Mouse (Mus musculus) lung, adult 2 months (tissue): ENCODE measurements around the gene Heatr1. TPM values are rescaled to one million over a fixed set of nuclear protein-coding genes. Genes with fewer than 3 reads are reported as not detected.

Experiments
- DNase-seq: peaks from one replicate; pipeline ENCODE4 v3.0.0; 2022
- H3K4me1 ChIP-seq: fragments of 200-500 bp; 2 replicates; pipeline ENCODE4 v1.6.1; 2011; ENCODE audit warnings: low read length; ENCODE audit not compliant: control insufficient read depth, insufficient read depth
- H3K4me3 ChIP-seq: fragments of 200-500 bp; replicated peaks from 2 replicates; pipeline ENCODE3; 2011; ENCODE audit warnings: low read depth, mild to moderate bottlenecking, control low read depth, low read length; ENCODE audit errors: extremely low read depth
- CTCF ChIP-seq: fragments of 200-500 bp; IDR thresholded peaks from 2 replicates; pipeline ENCODE4 v1.5.1; 2011; ENCODE audit warnings: mild to moderate bottlenecking, low read length, control low read depth; ENCODE audit not compliant: insufficient read depth
- POLR2A ChIP-seq: fragments of 200-500 bp; IDR thresholded peaks from 2 replicates; pipeline ENCODE4 v1.6.1; 2011; ENCODE audit warnings: low read depth, mild to moderate bottlenecking, control low read depth, low read length, borderline replicate concordance; ENCODE audit errors: extremely low read depth
- WGBS: fragments of 180-500 bp; shearing (Covaris S2); methylation state at CpG from one replicate; pipeline ENCODE4 v1.1.7; 2018; 5-methylcytosine and 5-hydroxymethylcytosine counted together
- polyA plus RNA-seq: library from polyadenylated mRNA; depleted of rRNA; stranded (reverse); fragments of >200 nt; gene quantifications from 2 replicates; pipeline ENCODE4 v1.2.3, GENCODE M21; 2012

Heatr1 gene
- polyA plus RNA-seq, 1 experiment: 23.5 TPM

DNA sequence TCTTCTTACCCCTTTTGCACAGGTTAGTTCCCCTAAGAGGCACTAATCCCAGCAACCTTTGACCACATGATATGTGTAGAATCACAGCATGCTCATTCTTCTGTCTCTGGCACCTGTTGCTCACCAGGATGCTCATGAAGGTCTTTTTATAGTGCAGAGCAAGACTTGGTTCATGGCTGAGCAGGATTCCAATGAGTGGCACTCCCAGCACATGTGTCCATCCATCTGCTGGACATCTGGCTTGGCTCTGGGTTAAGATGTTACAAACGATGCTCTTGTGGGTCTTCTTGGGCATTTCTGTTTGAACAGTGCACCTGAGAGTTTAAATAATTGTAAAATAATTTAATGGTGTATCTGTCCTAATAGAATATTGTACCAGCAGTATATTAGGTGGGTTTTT, 18.0 kb upstream of the Heatr1 start:
- H3K4me1 ChIP-seq: no peaks in the 10 kb centered on the region

GRCm38 (mm10) chr13:12384796-12385195, 10.0 kb upstream of the Heatr1 start:
- no peaks in the 10 kb centered on the region for H3K4me1 ChIP-seq
- no peak for TF ChIP-seq CTCF
- no peak for TF ChIP-seq POLR2A
- H3K4me3 ChIP-seq: no peak overlapping the region
- DNase-seq: no peak

More for the DNA sequence above, 18.0 kb upstream of the Heatr1 start:
- no peak for TF ChIP-seq POLR2A
- no peak for TF ChIP-seq CTCF
- H3K4me3 ChIP-seq: no peak overlapping the region
- WGBS: 51% methylated on average over 1 of the region's 1 CpGs
- no peak for DNase-seq

DNA sequence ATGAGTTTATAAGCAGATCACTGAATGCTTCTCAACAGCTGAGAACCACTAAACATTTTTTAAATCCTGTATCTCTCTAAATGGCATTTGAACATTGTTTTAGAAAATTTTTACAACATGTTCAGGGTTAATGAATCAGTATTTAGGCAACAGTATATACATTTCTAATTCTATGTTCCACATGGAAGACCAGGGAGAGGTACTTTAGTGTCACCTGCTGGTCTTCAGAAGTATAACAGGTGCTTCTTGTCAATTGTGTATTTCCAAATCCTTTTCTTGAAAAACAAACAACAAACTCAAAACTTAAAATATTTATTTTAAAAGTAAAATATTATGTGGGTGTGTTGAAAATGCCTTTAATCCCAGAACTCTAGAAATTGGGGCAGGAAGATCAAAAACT, 8.5 kb upstream of the Heatr1 start:
- DNase-seq: no peak
- Histone ChIP-seq H3K4me3 (no peak overlapping the region), H3K4me1 (no peaks in the 10 kb centered on the region)
- TF ChIP-seq POLR2A: no peak
- TF ChIP-seq CTCF: peak; percentile 25; the same call in 1 of the 2 replicates

- Histone ChIP-seq H3K4me1 (no peaks in the 10 kb centered on the region; the same call in 1 of the 2 replicates), H3K4me3 (peak overlapping the region; percentile 98)
- DNase-seq: no peak
- WGBS: 1% methylated on average over 23 of the region's 23 CpGs
- no peak for TF ChIP-seq POLR2A
- no peak for TF ChIP-seq CTCF
These were observed 744 bp downstream of the Heatr1 start for GRCm38 (mm10) chr13:12395571-12395970.

DNA sequence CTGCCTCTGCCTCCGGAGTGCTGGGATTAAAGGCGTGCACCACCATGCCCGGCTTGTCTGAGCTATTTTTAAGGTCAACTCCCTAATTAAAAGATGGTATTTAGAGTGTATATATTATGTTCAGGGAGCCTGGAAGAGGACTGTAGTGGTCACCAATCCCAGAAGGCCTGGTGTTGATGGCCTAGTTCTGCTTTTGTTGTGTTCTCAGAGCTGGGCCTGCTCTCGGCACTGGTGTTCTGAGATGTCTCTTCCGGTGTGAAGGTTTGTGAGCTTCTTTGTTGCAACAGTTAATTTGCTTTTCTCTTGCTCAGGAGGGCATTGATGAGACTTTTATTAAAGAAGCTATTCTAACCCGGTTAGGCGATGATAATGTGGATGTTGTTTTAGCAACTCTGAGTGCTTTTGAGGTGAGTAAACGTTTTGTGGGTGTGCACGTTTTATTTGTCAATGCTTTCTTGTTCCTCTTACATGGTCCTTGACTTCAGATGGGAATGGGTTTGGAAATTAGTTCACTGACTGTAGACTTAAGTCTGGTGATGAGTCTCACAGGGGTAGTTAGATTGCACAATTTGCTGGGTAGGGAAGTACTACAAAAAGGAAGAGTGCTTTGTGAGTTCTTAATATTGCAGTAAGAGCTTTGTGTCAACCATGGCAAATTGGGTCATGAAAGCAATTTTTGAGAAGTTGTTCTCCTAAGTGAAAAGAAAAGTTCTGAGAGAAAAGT, 13.7 kb downstream of the Heatr1 start:
- Histone ChIP-seq H3K4me1 (no peaks in the 10 kb centered on the region), H3K4me3 (no peak overlapping the region)
- 81% methylated on average over 9 of the region's 9 CpGs for whole genome bisulfite sequencing
- no peak for TF ChIP-seq POLR2A
- no peak for TF ChIP-seq CTCF
- DNase-seq: no peak

DNA sequence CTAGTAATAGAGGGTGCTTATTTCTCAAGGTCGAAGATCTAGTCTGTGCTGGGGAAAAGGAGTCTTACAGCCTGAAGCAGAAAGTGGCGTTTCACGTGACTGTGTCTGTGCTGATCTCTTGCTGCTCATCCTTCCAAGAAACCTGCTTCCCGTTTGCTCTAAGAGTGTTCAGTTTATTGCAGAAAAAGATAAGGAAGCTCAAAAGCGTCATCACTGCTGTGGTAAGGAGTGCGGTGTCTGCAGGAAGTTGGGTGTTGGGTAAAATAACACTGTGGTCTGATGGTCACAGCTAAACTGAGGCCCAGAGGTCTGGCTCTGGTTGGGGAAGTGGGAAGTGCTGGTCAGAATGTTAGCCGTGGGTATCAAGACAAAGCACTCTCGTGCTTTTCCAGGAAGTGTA, 17.2 kb downstream of the Heatr1 start:
- no peak overlapping the region for H3K4me3 ChIP-seq
- WGBS: 72% methylated on average over 8 of the region's 8 CpGs

GRCm38 (mm10) chr13:12420596-12420995, 25.8 kb downstream of the Heatr1 start:
- H3K4me3 ChIP-seq: no peak overlapping the region
- TF ChIP-seq CTCF: no peak
- no peak for TF ChIP-seq POLR2A
- DNase-seq: no peak
- 85% methylated on average over 9 of the region's 9 CpGs for WGBS
- no peaks in the 10 kb centered on the region for H3K4me1 ChIP-seq

More for the DNA sequence above, 17.2 kb downstream of the Heatr1 start:
- no peak for TF ChIP-seq CTCF
- no peak for TF ChIP-seq POLR2A
- DNase-seq: no peak
- no peaks in the 10 kb centered on the region for H3K4me1 ChIP-seq

DNA sequence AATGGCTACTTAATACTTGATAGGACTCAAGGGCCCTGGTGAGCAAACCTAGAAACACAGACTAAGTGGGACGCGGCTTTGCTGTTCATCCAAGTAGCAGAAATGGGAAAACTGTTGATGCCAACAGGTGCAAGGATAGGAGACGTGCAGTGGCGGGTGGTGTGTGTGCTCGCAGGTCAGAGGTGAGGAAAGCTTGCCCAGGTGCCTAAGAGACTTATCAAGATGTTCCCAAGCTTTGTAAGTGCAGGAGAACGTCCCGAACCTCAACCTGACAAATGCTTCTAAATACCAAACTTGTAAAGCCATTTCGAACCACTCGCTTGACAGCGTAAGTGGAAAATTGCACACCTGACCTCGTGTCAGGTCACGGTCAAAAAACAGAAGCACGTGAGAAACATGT, 33.7 kb downstream of the Heatr1 start:
- no peak for DNase-seq
- Histone ChIP-seq H3K4me1 (no peaks in the 10 kb centered on the region), H3K4me3 (no peak overlapping the region)
- TF ChIP-seq POLR2A (no peak), CTCF (no peak)
- WGBS: 94% methylated on average over 13 of the region's 13 CpGs

- no peak for TF ChIP-seq CTCF
- TF ChIP-seq POLR2A: no peak
- DNase-seq: no peak
- WGBS: 56% methylated on average over 5 of the region's 5 CpGs
- Histone ChIP-seq H3K4me3 (no peak overlapping the region), H3K4me1 (no peaks in the 10 kb centered on the region)
These were observed 39.0 kb downstream of the Heatr1 start for GRCm38 (mm10) chr13:12433843-12434242.

- H3K4me1 ChIP-seq: peaks cover 2% of the 10 kb centered on the region; the same call in 1 of the 2 replicates
- no peak for TF ChIP-seq CTCF
- no peak overlapping the region for H3K4me3 ChIP-seq
- no peak for DNase-seq
- WGBS: 94% methylated on average over 3 of the region's 3 CpGs
These were observed 44.8 kb downstream of the Heatr1 start for GRCm38 (mm10) chr13:12439586-12439985.

GRCm38 (mm10) chr13:12440813-12441212, 46.0 kb downstream of the Heatr1 start:
- WGBS: 85% methylated on average over 6 of the region's 6 CpGs
- no peak for DNase-seq
- TF ChIP-seq CTCF: no peak
- TF ChIP-seq POLR2A: no peak
- no peak overlapping the region for H3K4me3 ChIP-seq
- peaks cover 2% of the 10 kb centered on the region; the same call in 1 of the 2 replicates for H3K4me1 ChIP-seq
